Mouse (Mus musculus): ENCODE data around the gene Gm20517.

GRCm38 (mm10) chr17:47646683-47647082 lies 35.3 kb downstream of the Gm20517 start:
- TF ChIP-seq POLR2A (IDR thresholded peaks at IDR 0.05; ENCODE audit: insufficient read length, low read depth) (no peak), MYOG (IDR thresholded peaks at IDR 0.05; ENCODE audit: control insufficient read depth in 1 of 3, insufficient read depth in 1 of 3, insufficient read length in 2 of 3, low read depth in 2 of 3) (no peak), CEBPB (IDR thresholded peaks at IDR 0.05; ENCODE audit: insufficient read depth, poor library complexity, severe bottlenecking) (no peak)
